Mouse (Mus musculus) lung, adult 2 months (tissue): ENCODE data around the gene Lancl1. TPM values are rescaled to one million over a fixed set of nuclear protein-coding genes. Genes with fewer than 3 reads are reported as not detected.

Source experiments
- DNase-seq: peaks from one replicate; pipeline ENCODE4 v3.0.0; 2022
- H3K4me1 ChIP-seq: fragments of 200-500 bp; 2 replicates; pipeline ENCODE4 v1.6.1; 2011; ENCODE audit warnings: low read length; ENCODE audit not compliant: control insufficient read depth, insufficient read depth
- H3K4me3 ChIP-seq: fragments of 200-500 bp; replicated peaks from 2 replicates; pipeline ENCODE3; 2011; ENCODE audit warnings: low read depth, mild to moderate bottlenecking, control low read depth, low read length; ENCODE audit errors: extremely low read depth
- CTCF ChIP-seq: fragments of 200-500 bp; IDR thresholded peaks from 2 replicates; pipeline ENCODE4 v1.5.1; 2011; ENCODE audit warnings: mild to moderate bottlenecking, low read length, control low read depth; ENCODE audit not compliant: insufficient read depth
- POLR2A ChIP-seq: fragments of 200-500 bp; IDR thresholded peaks from 2 replicates; pipeline ENCODE4 v1.6.1; 2011; ENCODE audit warnings: low read depth, mild to moderate bottlenecking, control low read depth, low read length, borderline replicate concordance; ENCODE audit errors: extremely low read depth
- WGBS: fragments of 180-500 bp; shearing (Covaris S2); methylation state at CpG from one replicate; pipeline ENCODE4 v1.1.7; 2018; 5-methylcytosine and 5-hydroxymethylcytosine counted together
- polyA plus RNA-seq: library from polyadenylated mRNA; depleted of rRNA; stranded (reverse); fragments of >200 nt; gene quantifications from 2 replicates; pipeline ENCODE4 v1.2.3, GENCODE M21; 2012

Lancl1 gene
- polyA plus RNA-seq, 1 experiment: 62.0 TPM

DNA sequence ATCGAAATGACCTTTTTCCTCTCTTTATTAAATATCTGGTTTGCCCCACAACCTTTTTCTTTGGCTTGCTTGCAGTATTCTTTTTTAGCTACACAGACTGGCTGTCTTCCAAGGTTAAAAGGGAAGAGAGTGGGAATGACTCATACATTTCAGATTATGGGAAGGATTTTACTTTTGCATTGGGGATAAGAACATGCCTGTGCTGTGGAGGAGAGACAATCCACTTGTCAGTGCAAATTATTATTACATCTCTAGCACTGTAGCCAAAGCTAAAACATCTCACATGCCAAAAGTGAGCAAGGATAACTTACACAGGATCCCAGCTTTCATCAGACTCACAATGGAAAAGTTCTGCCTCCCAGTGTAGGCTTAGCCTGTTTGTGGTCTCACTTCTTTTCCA is 10.9 kb upstream of the Lancl1 start:
- DNase-seq: no peak
- 35% methylated on average over 1 of the region's 1 CpGs for WGBS
- Histone ChIP-seq H3K4me3 (no peak overlapping the region), H3K4me1 (no peaks in the 10 kb centered on the region)
- TF ChIP-seq CTCF: no peak
- no peak for TF ChIP-seq POLR2A

DNA sequence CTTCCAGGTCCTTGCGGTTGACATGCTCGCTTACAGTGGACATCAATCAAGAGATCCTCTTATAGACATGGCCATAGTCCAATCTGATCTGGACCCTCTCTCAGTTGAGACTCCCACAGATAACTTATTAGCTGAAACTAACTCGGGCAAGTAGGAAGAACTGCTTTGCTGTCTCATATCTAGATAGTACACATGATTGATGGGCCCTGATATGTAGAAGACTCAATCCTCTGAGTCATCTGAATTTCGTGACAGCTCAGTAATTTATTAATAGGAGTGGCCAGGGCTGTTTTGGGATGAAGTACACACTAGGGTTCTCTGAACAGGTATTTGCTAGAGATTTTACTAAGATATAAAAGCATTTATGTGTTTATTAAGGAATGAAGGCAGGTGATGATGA is 10.0 kb upstream of the Lancl1 start:
- 47% methylated on average over 4 of the region's 4 CpGs for WGBS
- TF ChIP-seq POLR2A: no peak
- no peak for TF ChIP-seq CTCF
- no peak for DNase-seq
- no peaks in the 10 kb centered on the region for H3K4me1 ChIP-seq
- no peak overlapping the region for H3K4me3 ChIP-seq

DNA sequence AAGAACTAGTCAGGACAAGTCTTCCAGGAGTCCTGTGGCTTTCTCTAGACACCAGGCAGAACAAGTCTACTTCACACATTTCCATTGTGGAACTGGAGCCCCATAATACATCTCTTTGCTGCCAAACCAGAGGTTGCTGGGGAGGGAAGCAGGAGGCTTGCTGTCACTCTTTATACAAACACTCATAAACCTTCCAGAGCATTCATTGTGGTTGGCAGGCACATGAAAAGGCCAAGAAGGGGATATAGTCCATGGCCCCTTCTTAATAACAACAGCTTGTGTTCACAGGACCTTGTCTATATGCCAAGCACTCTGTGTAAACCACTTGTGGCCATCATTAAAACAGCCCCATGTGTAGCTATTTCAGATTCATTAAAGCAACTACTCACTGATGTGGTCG is 6.4 kb upstream of the Lancl1 start:
- DNase-seq: no peak
- Histone ChIP-seq H3K4me3 (no peak overlapping the region), H3K4me1 (no peaks in the 10 kb centered on the region)
- TF ChIP-seq CTCF (no peak), POLR2A (no peak)
- WGBS: 37% methylated on average over 1 of the region's 1 CpGs

DNA sequence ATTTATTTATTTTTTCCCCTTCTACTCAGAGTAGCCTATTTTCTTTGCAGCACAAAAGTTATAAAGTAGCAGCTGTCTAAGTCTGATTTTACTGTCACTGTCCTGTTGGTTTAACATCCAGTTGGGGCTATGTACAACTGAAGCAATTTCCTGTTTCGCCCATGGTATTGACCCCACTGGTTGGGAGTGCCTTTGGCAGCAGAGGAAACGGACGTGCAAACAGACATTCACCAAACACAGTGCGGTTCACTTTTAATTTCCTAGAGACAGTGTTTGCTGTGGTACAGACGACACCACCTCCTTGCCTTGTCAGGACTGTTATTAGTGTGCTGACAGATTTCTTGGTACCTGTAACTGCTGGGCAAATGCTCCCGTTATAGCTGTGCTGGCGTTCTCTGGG is 3.9 kb upstream of the Lancl1 start:
- no peak for DNase-seq
- Histone ChIP-seq H3K4me1 (peaks cover 5% of the 10 kb centered on the region; the same call in 1 of the 2 replicates), H3K4me3 (no peak overlapping the region)
- no peak for TF ChIP-seq CTCF
- no peak for TF ChIP-seq POLR2A
- 41% methylated on average over 7 of the region's 7 CpGs for WGBS

DNA sequence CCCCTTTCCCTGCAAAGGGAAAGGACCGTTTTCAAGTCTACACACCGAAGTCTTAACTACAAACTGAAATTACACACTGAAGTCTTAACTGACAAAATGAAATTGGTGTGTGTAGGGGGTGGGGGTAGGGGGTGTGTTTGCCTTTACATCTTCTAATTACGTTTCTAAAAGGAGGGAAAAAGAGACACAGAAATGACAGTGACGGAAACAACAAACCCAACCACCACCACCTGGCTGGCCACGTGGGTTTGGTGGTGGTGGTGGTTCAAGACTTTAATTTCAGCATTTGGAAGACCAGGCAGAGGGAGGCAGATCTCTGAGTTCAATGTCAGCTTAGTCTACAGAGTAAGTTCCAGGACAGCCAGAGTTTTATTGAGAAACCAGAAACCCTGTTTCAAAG is 411 bp upstream of the Lancl1 start:
- TF ChIP-seq POLR2A (no peak), CTCF (no peak)
- no peak for DNase-seq
- H3K4me1 ChIP-seq: peaks cover 5% of the 10 kb centered on the region; the same call in 1 of the 2 replicates
- peak overlapping the region; percentile 92 for H3K4me3 ChIP-seq
- 1% methylated on average over 5 of the region's 5 CpGs for WGBS

DNA sequence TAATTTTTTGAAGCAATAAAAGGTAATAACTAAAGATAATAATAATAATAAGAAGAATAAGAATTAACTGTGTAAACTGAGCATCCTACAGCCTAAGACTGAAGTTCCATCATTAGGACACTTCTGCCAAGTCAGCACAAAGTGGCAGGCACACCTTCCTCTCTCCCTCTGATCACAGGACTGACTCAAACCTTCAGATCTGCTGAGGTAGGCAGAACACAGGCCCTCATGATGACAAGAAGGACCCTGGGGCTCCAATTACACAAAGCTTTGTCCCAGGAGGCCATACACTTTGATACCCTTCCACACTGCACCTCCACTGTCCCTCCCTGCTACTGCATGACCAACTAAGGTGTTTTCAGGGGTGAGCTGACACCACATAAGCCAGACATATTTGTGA is 1.5 kb downstream of the Lancl1 start:
- no peak for DNase-seq
- TF ChIP-seq CTCF (no peak), POLR2A (no peak)
- H3K4me1 ChIP-seq: peaks cover 5% of the 10 kb centered on the region; the same call in 1 of the 2 replicates
- no peak overlapping the region for H3K4me3 ChIP-seq

DNA sequence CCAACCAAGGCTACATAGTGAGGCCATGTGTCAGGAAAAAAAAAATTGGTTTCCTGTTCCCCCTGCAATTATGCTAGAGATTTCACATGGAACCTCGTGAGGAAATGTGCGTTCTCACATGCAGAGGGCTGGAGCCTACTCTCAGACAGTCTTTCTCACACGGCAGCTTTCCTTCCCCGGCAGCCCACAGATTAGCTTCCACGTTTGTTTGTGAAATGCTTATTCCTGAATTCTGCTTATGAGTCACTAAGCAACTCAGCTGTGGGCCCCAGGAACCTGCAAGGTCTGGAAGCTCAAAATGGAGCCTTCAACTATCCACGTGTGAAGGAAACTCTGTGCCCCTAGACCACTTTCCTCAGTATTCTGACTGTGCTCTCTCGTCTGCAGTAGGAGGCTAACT is 5.4 kb downstream of the Lancl1 start:
- no peak for TF ChIP-seq CTCF
- no peak for TF ChIP-seq POLR2A
- DNase-seq: no peak
- WGBS: 79% methylated on average over 7 of the region's 7 CpGs
- Histone ChIP-seq H3K4me3 (no peak overlapping the region), H3K4me1 (peaks cover 2% of the 10 kb centered on the region; the same call in 1 of the 2 replicates)

DNA sequence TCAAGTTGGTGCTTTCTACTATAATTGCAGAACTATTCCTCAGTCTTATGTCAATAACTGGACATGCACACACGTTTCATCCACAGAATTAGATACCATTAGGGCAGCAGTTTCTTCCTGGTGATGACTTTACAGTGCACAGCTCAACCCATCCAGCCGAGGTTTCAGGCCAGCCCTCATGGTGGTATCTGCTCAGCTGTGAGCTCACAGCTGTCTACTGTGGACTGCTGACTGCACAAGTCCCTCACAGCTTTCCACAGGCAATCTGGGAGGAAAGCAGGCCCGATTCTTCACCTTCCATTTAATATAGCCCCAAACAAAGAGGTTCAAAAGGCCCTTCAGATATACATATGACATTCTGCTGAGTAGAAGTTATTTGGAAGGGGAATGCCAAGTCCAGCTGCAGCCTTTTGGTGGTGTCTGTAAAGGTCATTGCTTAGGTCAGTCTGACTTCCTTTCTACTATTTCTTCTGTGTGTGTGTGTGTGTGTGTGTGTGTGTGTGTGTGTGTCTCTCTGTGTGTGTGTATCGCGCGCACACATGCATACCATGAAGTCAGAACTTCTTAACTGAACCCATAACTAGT is 11.7 kb downstream of the Lancl1 start:
- Histone ChIP-seq H3K4me3 (no peak overlapping the region), H3K4me1 (0 out of 2 replicates have a peak, but pooled peaks cover 3% of the 10 kb centered on the region)
- TF ChIP-seq CTCF (no peak), POLR2A (no peak)
- WGBS: 72% methylated on average over 6 of the region's 6 CpGs
- no peak for DNase-seq

DNA sequence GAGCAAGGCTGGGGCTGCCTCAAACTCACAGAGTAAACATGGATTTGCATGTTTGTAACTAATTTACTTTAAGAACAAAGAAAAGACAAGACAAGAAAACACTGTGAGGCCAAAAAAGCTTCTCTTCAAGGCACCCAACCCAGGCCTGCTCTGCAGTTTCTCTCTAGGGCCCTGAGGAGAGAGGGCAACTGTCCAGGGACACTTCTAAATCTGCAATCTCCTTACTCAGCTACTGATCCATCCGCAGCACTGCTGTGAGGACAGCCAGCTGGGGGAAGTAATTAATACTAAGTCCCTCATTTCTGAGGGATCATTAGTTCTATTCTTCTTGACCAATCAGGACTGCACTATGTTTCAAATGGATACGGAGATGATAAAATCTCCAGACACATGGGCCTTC is 12.5 kb downstream of the Lancl1 start:
- 67% methylated on average over 2 of the region's 2 CpGs for WGBS
- DNase-seq: no peak
- H3K4me1 ChIP-seq: 0 out of 2 replicates have a peak, but pooled peaks cover 3% of the 10 kb centered on the region
- no peak overlapping the region for H3K4me3 ChIP-seq
- no peak for TF ChIP-seq CTCF
- no peak for TF ChIP-seq POLR2A

DNA sequence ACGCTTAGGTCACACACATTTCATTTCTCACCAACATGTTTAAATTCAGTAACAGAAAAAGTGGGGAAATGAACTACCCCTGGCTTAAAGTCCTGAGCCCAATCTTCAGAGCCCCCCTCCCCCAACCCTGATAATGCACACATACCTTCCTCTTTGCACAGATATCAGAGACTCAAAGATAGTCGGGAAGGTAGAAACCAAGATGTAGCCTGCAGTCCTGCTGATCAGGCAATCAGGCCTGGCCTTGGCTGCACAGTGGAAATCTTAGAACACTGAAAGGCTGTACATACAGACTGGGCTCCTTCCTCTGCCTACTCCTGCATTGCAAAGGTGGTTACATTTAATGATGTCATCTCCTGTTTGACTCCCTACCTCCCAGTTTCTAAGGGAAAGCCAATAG is 15.9 kb downstream of the Lancl1 start:
- WGBS: 85% methylated on average over 2 of the region's 2 CpGs
- DNase-seq: no peak
- no peak for TF ChIP-seq POLR2A
- no peak for TF ChIP-seq CTCF
- no peak overlapping the region for H3K4me3 ChIP-seq
- H3K4me1 ChIP-seq: 0 out of 2 replicates have a peak, but pooled peaks cover 3% of the 10 kb centered on the region

DNA sequence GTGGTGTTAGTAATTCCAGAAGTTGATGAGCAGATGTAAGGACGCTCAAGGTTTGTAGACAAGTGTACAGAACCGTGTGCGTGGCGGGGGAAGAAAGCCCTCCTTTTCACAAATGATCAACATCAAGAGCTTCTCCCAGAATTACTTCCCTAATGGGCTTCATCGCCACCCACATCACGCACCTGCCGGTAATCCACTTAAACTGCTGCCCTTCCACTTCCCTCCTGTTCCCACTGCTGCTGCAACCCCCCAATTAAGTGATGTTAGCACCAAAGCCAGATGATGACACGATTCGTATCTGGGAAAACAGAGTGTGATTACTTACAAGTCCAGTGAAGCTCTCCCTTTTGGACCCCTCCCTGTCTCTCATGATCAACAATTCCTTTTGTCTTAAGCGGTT is 16.6 kb downstream of the Lancl1 start:
- no peak overlapping the region for H3K4me3 ChIP-seq
- DNase-seq: no peak
- 88% methylated on average over 10 of the region's 10 CpGs for WGBS
- TF ChIP-seq CTCF: no peak
- peaks cover 3% of the 10 kb centered on the region; the same call in 1 of the 2 replicates for H3K4me1 ChIP-seq
